In the genomic region with DNA sequence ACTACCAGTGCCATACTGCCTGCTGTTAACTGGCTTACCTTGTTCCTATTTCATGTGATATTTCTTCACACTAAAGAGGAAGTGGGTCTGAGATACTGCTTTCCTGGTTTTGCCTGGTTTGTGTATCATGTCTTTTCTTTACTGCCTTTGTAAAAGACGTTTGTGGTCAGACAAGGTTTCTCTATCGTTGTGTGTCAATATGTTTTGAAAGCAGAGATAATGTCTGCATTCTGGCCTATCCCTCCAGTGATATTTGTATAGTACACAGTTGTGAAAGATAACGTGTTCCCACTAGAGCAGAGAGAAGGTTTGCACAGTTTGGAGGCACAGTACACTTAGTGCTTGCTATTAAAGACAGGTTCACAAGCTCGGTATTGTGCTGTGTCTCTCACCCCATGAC, we compare ENCODE assay signal across 1 mouse cellular context.
A peak's percentile ranks its signal among the peaks of the same experiment; 100 is the strongest.
TF ChIP-seq lines count a peak whose summit lies in the region.

No protein-coding gene starts in this region.

TF ChIP-seq in MEL, 35 proteins besides CTCF, POLR2A, EP300 and RAD21 (continued from another document):
- TF ChIP-seq ZKSCAN1 (IDR thresholded peaks at IDR 0.05; ENCODE audit: low read depth, low read length) (no peak), MXI1 (IDR thresholded peaks at IDR 0.05; ENCODE audit: low read depth, low read length) (no peak), POLR2AphosphoS2 (IDR thresholded peaks at IDR 0.05; ENCODE audit: low read length) (no peak), HCFC1 (IDR thresholded peaks at IDR 0.05; ENCODE audit: low read depth, low read length) (no peak), ELF1 (IDR thresholded peaks at IDR 0.05; ENCODE audit: low read depth, low read length) (peak; percentile 42; the same call in 1 of the 2 replicates), ZC3H11A (IDR thresholded peaks at IDR 0.05; ENCODE audit: low read depth, low read length) (no peak), TAL1 (IDR thresholded peaks at IDR 0.05; ENCODE audit: low read length) (peak; percentile 48), TBP (IDR thresholded peaks at IDR 0.05; ENCODE audit: low read depth, low read length) (no peak), USF2 (IDR thresholded peaks at IDR 0.05; ENCODE audit: borderline replicate concordance in 1 of 2, insufficient read depth in 1 of 2, low read depth in 1 of 2, low read length in 2 of 2) (no peak), MYC (IDR thresholded peaks at IDR 0.05; ENCODE audit: low read depth, low read length) (0 out of 2 replicates have a peak, but pooled peaks have one; percentile 53), ETS1 (IDR thresholded peaks at IDR 0.05; ENCODE audit: low read depth, low read length) (peak; percentile 73), CHD2 (IDR thresholded peaks at IDR 0.05; ENCODE audit: low read length) (peak; percentile 19; the same call in 1 of the 2 replicates), ZNF384 (IDR thresholded peaks at IDR 0.05; ENCODE audit: low read depth, low read length) (no peak), GABPA (IDR thresholded peaks at IDR 0.05; ENCODE audit: low read depth, low read length) (no peak), E2F4 (IDR thresholded peaks at IDR 0.05; ENCODE audit: borderline replicate concordance, low read depth, low read length) (no peak), TCF12 (IDR thresholded peaks at IDR 0.05; ENCODE audit: low read depth, low read length) (peak; percentile 91), NRF1 (IDR thresholded peaks at IDR 0.05; ENCODE audit: insufficient read depth, low read depth, low read length, poor library complexity, severe bottlenecking) (no peak), MEF2A (IDR thresholded peaks at IDR 0.05; ENCODE audit: extremely low read depth, insufficient replicate concordance, low read depth, low read length, poor library complexity, severe bottlenecking) (no peak), NELFE (IDR thresholded peaks at IDR 0.05; ENCODE audit: low read depth, low read length) (no peak), UBTF (IDR thresholded peaks at IDR 0.05; ENCODE audit: borderline replicate concordance, insufficient read depth, low read depth, low read length) (no peak)
